Mouse (Mus musculus) kidney, embryonic 16.5 days (tissue): ENCODE measurements at regions not wholly inside any gene's neighbourhood (a gene's known extent, or its start where the extent isn't known, plus 50 kb on each side); places are given as distances from the start of the nearest gene placed in this dataset.

Experiments used
- ATAC-seq: fragments of 200-750 bp; cut with Nextera tagmentation; 2 replicates; pipeline ENCODE4 v1.8.0; 2017; ENCODE audit warnings: moderate TSS enrichment; ENCODE audit not compliant: low FRiP score, low TSS enrichment
- H3K27ac ChIP-seq: fragments of 300-500 bp; sonication (generic); 2 replicates; pipeline ENCODE4 v1.5.1; 2014; ENCODE audit warnings: low read length
- H3K27me3 ChIP-seq: fragments of 300-500 bp; sonication (generic); 2 replicates; pipeline ENCODE4 v1.6.1; 2014; ENCODE audit warnings: low read length, control low read depth, mixed read lengths; ENCODE audit not compliant: insufficient read depth
- H3K36me3 ChIP-seq: fragments of 300-500 bp; sonication (generic); 2 replicates; pipeline ENCODE4 v1.6.1; 2014; ENCODE audit warnings: low read length, control low read depth, mixed read lengths; ENCODE audit not compliant: insufficient read depth
- H3K4me1 ChIP-seq: fragments of 300-500 bp; sonication (generic); 2 replicates; pipeline ENCODE4 v1.6.1; 2014; ENCODE audit warnings: low read length, control low read depth, mixed read lengths; ENCODE audit not compliant: insufficient read depth
- H3K4me2 ChIP-seq: fragments of 300-500 bp; sonication (generic); replicated peaks from 2 replicates; pipeline ENCODE4 v1.6.1; 2014; ENCODE audit warnings: low read depth, low read length
- H3K4me3 ChIP-seq: fragments of 300-500 bp; sonication (generic); 2 replicates; pipeline ENCODE4 v1.5.1; 2014; ENCODE audit warnings: mild to moderate bottlenecking, low read length
- H3K9ac ChIP-seq: fragments of 300-500 bp; sonication (generic); replicated peaks from 2 replicates; pipeline ENCODE4 v1.6.1; 2014; ENCODE audit warnings: low read length
- H3K9me3 ChIP-seq: fragments of 300-500 bp; sonication (generic); 2 replicates; pipeline ENCODE4 v1.6.1; 2016; ENCODE audit warnings: low read length, control low read depth
- WGBS: fragments of 180-500 bp; shearing (Covaris S2); extraction: QIAGEN DNeasy Blood & Tissue Kit; methylation state at CpG from one replicate; pipeline ENCODE4 v1.1.7; 2014; 5-methylcytosine and 5-hydroxymethylcytosine counted together

DNA sequence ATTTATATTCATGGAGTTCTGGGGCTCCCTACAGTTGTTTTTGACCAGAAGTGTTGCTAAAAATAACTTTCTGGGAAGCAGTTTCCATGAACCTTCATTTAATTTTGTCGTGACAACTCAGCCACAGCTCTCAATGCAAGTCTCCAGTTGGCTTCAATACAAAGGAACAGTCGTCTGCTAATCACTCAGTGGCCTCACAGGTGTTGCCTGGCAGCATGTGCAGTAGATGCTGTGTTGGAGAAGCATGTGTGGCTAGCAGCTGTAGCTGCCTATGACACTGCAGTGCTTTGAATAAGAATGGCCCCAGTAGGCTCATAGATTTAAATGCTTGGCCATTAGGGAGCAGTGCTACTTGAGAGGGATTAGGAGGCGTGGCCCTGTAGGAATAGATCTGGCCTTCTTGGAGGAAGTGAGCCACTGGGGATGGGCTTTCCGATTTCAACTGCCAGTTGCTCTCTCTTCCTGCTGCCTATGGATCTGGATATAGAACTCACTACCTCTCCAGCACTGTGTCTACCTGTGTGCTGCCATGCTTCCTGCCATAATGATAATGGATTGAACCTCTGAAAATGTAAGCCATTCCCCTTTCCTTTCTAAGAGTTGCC lies 428.5 kb upstream of the Prickle1 start:
- Histone ChIP-seq H3K4me2 (no peak overlapping the region), H3K4me3 (no peak overlapping the region), H3K27ac (peak overlapping the region; percentile 9; the same call in 1 of the 2 replicates), H3K36me3 (no peaks in the 10 kb centered on the region), H3K4me1 (peaks cover 2% of the 10 kb centered on the region), H3K27me3 (no peaks in the 10 kb centered on the region), H3K9me3 (peaks cover 5% of the 10 kb centered on the region; the same call in 1 of the 2 replicates), H3K9ac (no peak overlapping the region)
- 79% methylated on average over 4 of the region's 4 CpGs for WGBS
- no peak for ATAC-seq

DNA sequence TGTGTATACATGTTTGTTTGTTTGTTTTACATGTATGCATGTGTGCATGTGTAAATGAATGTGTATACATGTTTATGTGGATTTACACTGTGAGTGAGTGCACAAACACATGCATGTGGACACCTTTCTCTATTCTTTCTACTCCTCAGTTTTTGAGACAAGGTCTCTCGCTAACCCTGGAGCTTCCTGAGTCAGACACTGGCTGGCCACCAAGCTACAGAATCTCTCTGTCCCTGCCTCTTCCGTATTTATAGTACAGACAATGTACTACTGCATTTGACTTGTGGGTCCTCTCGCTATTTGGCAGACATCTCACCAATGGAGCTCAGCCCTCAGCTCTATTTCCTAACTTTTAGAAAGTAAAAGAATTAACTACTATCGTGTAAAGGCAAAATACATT lies 427.8 kb upstream of the Prickle1 start:
- no peak overlapping the region for H3K4me3 ChIP-seq
- no peaks in the 10 kb centered on the region for H3K27me3 ChIP-seq
- 83% methylated on average over 4 of the region's 4 CpGs for WGBS
- H3K9ac ChIP-seq: no peak overlapping the region
- peaks cover 5% of the 10 kb centered on the region; the same call in 1 of the 2 replicates for H3K9me3 ChIP-seq
- no peak for ATAC-seq
- H3K36me3 ChIP-seq: no peaks in the 10 kb centered on the region
- no peak overlapping the region for H3K27ac ChIP-seq
- peaks cover 2% of the 10 kb centered on the region for H3K4me1 ChIP-seq
- H3K4me2 ChIP-seq: no peak overlapping the region

DNA sequence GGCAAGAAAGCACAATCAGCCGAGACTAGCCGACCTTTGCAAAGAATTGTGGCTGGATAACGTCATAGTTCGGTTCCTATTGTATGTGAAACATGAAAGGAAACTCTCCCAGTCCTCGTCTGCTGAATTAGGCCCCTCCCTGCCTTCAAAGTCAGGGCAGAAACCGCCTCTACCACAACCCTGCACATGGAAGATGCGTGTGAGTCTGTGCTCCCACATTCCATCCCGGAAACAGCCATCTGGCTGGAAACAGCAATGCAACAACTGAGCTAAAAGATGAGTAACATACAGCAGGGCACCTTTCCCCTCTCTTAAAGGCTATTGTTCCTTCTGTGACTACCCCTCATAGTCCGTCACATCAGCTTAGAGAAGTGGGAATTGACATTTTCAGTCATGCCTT lies 422.1 kb upstream of the Prickle1 start:
- 75% methylated on average over 9 of the region's 9 CpGs for WGBS
- H3K36me3 ChIP-seq: no peaks in the 10 kb centered on the region

DNA sequence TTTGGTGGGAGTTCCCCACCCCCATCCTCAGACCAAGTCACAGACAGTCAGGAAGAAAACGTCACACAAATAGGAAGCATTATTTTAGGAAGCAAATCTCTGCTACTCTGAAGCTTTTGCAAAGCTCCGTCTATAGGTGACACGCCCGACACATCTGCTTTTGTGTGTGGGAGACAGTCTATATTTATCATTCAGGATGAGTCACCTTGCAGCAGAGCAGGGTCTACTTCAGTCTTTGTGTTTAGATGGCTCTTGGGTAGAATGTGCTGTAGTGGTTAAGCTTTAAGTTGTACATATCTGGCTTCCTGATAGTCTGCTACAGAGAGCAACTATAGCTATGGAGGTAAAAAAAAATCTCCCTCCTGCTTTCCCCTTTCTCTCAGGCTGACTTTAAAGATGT lies 415.8 kb upstream of the Prickle1 start:
- H3K4me2 ChIP-seq: no peak overlapping the region
- WGBS: 68% methylated on average over 4 of the region's 4 CpGs
- no peak overlapping the region for H3K4me3 ChIP-seq
- H3K36me3 ChIP-seq: no peaks in the 10 kb centered on the region
- no peak overlapping the region for H3K27ac ChIP-seq
- ATAC-seq: no peak
- H3K4me1 ChIP-seq: 0 out of 2 replicates have a peak, but pooled peaks cover 9% of the 10 kb centered on the region
- H3K9me3 ChIP-seq: no peaks in the 10 kb centered on the region
- no peaks in the 10 kb centered on the region for H3K27me3 ChIP-seq
- no peak overlapping the region for H3K9ac ChIP-seq

More for the DNA sequence above, 422.1 kb upstream of the Prickle1 start:
- H3K4me2 ChIP-seq: no peak overlapping the region
- H3K27me3 ChIP-seq: no peaks in the 10 kb centered on the region
- no peak overlapping the region for H3K9ac ChIP-seq
- ATAC-seq: no peak
- H3K27ac ChIP-seq: no peak overlapping the region
- peaks cover 5% of the 10 kb centered on the region; the same call in 1 of the 2 replicates for H3K9me3 ChIP-seq
- no peaks in the 10 kb centered on the region for H3K4me1 ChIP-seq
- no peak overlapping the region for H3K4me3 ChIP-seq

DNA sequence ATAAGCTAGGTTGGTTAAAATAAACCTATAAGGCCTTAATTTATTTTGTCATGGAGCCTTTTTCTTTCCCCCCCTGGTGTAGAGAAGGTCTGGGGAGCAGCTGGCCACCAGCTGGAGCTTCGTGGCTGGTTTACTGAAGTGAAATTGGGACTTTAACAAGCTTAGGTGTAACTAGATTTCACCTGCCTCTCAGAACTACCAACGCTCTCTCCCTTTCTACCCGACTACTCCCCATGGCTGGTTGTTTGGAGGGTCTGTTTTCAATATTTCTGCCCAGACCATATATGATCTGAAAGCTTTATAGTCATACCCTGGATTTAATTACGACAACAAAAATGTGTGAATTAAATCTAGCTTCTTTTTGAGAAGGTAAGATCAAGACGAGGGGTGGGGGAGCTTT lies 410.4 kb upstream of the Prickle1 start:
- no peaks in the 10 kb centered on the region for H3K36me3 ChIP-seq
- H3K27ac ChIP-seq: peak overlapping the region; percentile 63
- H3K4me3 ChIP-seq: no peak overlapping the region
- WGBS: 54% methylated on average over 5 of the region's 5 CpGs
- H3K9me3 ChIP-seq: no peaks in the 10 kb centered on the region
- peaks cover 18% of the 10 kb centered on the region for H3K4me1 ChIP-seq
- H3K9ac ChIP-seq: no peak overlapping the region
- H3K27me3 ChIP-seq: no peaks in the 10 kb centered on the region
- no peak for ATAC-seq
- H3K4me2 ChIP-seq: no peak overlapping the region

DNA sequence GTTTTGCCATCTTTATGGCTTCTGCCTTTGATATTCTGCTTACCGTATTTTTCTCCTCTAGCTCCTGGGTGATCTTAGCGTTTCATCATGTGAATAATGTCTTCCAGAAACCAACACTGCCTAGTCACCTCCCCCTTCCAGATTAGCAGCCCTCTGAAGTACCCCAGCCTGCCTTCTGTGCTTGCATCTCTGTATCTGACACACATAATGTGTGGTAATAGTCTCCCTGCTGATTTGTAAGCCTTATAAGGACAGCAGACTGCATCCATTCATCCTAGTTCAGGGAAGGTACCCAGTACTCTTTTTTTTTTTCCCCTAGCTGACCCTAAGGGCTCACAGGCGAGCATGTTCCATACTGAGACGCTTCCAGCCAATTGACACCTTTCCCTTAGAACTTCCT lies 409.2 kb upstream of the Prickle1 start:
- Histone ChIP-seq H3K9ac (no peak overlapping the region), H3K27ac (no peak overlapping the region), H3K4me2 (no peak overlapping the region), H3K4me1 (peaks cover 18% of the 10 kb centered on the region), H3K36me3 (no peaks in the 10 kb centered on the region), H3K27me3 (no peaks in the 10 kb centered on the region), H3K9me3 (no peaks in the 10 kb centered on the region), H3K4me3 (no peak overlapping the region)
- 30% methylated on average over 4 of the region's 4 CpGs for WGBS
- ATAC-seq: no peak

DNA sequence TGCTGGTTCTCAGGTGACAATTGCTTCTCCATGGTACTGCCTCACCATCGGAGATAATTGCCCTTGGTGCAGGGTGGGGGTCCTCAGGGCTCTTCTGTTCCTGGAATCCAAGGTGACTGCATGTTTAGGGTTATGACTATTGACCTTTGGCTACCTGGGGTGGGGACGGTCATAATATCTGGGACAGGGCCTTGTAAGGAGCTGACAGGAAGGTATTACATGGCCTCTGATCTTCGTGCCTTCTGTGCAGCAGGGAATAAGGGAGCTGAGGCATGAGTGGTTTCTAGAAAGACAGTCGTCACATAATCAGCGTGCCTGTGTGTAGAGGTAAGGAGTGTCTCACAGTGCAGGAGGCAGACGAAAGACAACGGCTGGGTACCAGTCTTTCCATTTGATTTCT lies 407.5 kb upstream of the Prickle1 start:
- 47% methylated on average over 7 of the region's 7 CpGs for WGBS
- ATAC-seq: peak; percentile 46; the same call in 1 of the 2 replicates

DNA sequence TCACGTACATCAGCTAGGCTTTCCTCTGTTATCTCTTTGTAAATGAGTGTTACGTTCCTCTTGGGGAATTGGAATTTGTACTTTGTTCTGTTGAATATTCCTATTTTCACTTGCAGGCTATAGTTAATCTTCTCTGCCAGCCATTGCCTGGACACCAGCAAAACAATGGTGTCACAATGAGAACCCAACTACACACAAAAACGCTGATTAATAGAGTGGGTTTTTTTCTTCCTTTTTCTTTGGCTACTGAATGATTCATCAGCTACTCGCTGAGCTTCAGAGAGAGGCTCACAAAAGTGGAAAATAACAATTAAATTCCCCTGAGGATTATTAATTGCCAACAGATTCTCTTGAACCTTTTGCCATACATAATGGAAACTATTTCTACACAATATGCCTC lies 398.9 kb upstream of the Prickle1 start:
- no peaks in the 10 kb centered on the region for H3K4me1 ChIP-seq
- ATAC-seq: no peak

More for the DNA sequence above, 407.5 kb upstream of the Prickle1 start:
- Histone ChIP-seq H3K36me3 (no peaks in the 10 kb centered on the region), H3K4me2 (no peak overlapping the region), H3K9me3 (no peaks in the 10 kb centered on the region), H3K4me1 (peaks cover 18% of the 10 kb centered on the region), H3K9ac (no peak overlapping the region), H3K4me3 (no peak overlapping the region), H3K27ac (no peak overlapping the region), H3K27me3 (no peaks in the 10 kb centered on the region)

DNA sequence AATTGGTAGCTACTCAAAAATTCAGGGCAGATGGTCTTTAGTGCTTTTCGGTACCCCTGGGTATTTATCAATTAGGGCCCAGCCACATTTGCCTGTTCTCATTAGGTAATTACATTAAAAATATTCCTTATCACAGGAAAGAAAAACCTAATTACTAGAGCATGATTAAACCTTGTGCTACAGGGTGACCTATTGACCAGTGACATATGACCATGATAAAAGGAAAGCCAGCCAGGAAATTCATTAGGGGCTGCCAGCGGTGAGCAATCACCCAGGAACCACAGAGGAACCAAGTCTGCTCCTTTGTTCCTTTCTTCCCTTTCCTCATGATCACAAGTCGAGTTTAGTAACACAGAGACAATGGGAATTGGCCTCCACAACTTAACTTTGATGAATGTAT lies 394.4 kb upstream of the Prickle1 start:
- Histone ChIP-seq H3K36me3 (no peaks in the 10 kb centered on the region), H3K9ac (no peak overlapping the region), H3K27ac (no peak overlapping the region), H3K4me2 (no peak overlapping the region), H3K9me3 (0 out of 2 replicates have a peak, but pooled peaks cover 2% of the 10 kb centered on the region), H3K4me1 (no peaks in the 10 kb centered on the region), H3K27me3 (no peaks in the 10 kb centered on the region), H3K4me3 (no peak overlapping the region)
- ATAC-seq: no peak
- WGBS: 54% methylated on average over 3 of the region's 3 CpGs

More for the DNA sequence above, 398.9 kb upstream of the Prickle1 start:
- no peaks in the 10 kb centered on the region for H3K27me3 ChIP-seq
- no peak overlapping the region for H3K27ac ChIP-seq
- H3K36me3 ChIP-seq: no peaks in the 10 kb centered on the region
- no peak overlapping the region for H3K4me3 ChIP-seq
- 80% methylated on average over 4 of the region's 4 CpGs for WGBS
- H3K9ac ChIP-seq: no peak overlapping the region
- no peaks in the 10 kb centered on the region for H3K9me3 ChIP-seq
- H3K4me2 ChIP-seq: no peak overlapping the region

DNA sequence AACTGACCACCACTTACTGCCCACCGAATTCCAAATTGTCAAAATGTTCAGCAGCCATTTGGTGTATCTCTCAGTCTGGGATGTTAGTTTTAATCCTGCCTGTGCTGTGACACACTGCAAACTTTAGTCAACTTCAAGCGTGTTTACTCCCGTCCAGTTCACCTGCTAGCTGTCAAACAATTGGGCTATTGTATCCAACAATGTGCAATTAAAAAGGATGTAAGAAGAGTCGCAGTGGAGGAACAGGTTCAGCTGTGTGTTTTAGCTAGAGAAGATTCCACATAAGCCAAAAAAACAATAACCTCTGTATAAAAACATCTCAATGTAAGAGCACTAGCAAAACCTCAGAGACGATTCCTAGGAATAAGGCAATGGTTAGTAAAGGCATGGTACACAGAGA lies 392.7 kb upstream of the Prickle1 start:
- ATAC-seq: no peak
- no peaks in the 10 kb centered on the region for H3K27me3 ChIP-seq
- no peak overlapping the region for H3K4me2 ChIP-seq
- H3K9me3 ChIP-seq: peaks cover 5% of the 10 kb centered on the region
- no peak overlapping the region for H3K4me3 ChIP-seq
- H3K27ac ChIP-seq: no peak overlapping the region
- 67% methylated on average over 5 of the region's 5 CpGs for WGBS
- H3K36me3 ChIP-seq: no peaks in the 10 kb centered on the region
- no peaks in the 10 kb centered on the region for H3K4me1 ChIP-seq
- H3K9ac ChIP-seq: no peak overlapping the region
